Mouse (Mus musculus) layer of hippocampus, adult 9-11 months (tissue): ENCODE data around the gene Uaca.

ENCODE experiments used
- DNase-seq: peaks from one replicate; pipeline ENCODE4 v3.0.0; 2022

Uaca gene

GRCm38 (mm10) chr9:60838331-60838872 lies 44.1 kb downstream of the Uaca start:
- DNase-seq = no peak

GRCm38 (mm10) chr9:60841393-60841792 lies 47.1 kb downstream of the Uaca start:
- DNase-seq = no peak

- DNase-seq = no peak
Observed at GRCm38 (mm10) chr9:60843415-60844076, 49.2 kb downstream of the Uaca start.

- no peak for DNase-seq
Observed at GRCm38 (mm10) chr9:60848730-60849129, 54.4 kb downstream of the Uaca start.

GRCm38 (mm10) chr9:60849986-60850385 lies 55.6 kb downstream of the Uaca start:
- no peak for DNase-seq

GRCm38 (mm10) chr9:60854196-60854595 lies 59.9 kb downstream of the Uaca start:
- no peak for DNase-seq

- peak; percentile 71 for DNase-seq
Observed at GRCm38 (mm10) chr9:60857833-60858232, 63.5 kb downstream of the Uaca start.

- no peak for DNase-seq
Observed at GRCm38 (mm10) chr9:60858306-60858960, 64.1 kb downstream of the Uaca start.

- DNase-seq = no peak
Observed at GRCm38 (mm10) chr9:60859031-60859430, 64.7 kb downstream of the Uaca start.

- no peak for DNase-seq
Observed at GRCm38 (mm10) chr9:60861030-60861429, 66.7 kb downstream of the Uaca start.

GRCm38 (mm10) chr9:60864664-60865063 lies 70.3 kb downstream of the Uaca start:
- no peak for DNase-seq

- DNase-seq = no peak
Observed at GRCm38 (mm10) chr9:60865866-60866265, 71.5 kb downstream of the Uaca start.

GRCm38 (mm10) chr9:60870451-60870850 lies 76.1 kb downstream of the Uaca start:
- no peak for DNase-seq

- DNase-seq = no peak
Observed at GRCm38 (mm10) chr9:60870919-60871503, 76.7 kb downstream of the Uaca start.

- no peak for DNase-seq
Observed at GRCm38 (mm10) chr9:60873257-60874054, 79.1 kb downstream of the Uaca start.

GRCm38 (mm10) chr9:60874055-60874392 lies 79.7 kb downstream of the Uaca start:
- DNase-seq = no peak

- no peak for DNase-seq
Observed at GRCm38 (mm10) chr9:60876085-60876484, 81.7 kb downstream of the Uaca start.

GRCm38 (mm10) chr9:60876531-60876930 lies 82.2 kb downstream of the Uaca start:
- no peak for DNase-seq

GRCm38 (mm10) chr9:60878051-60878557 lies 83.8 kb downstream of the Uaca start:
- DNase-seq = no peak

GRCm38 (mm10) chr9:60878630-60879029 lies 84.3 kb downstream of the Uaca start:
- DNase-seq = no peak

GRCm38 (mm10) chr9:60885148-60885547 lies 90.8 kb downstream of the Uaca start:
- DNase-seq = no peak

GRCm38 (mm10) chr9:60886431-60887371 lies 92.4 kb downstream of the Uaca start:
- DNase-seq = no peak
